Mouse (Mus musculus) thymus, adult 2 months (tissue): ENCODE data around the gene Olfr1378.

Experiments
- CTCF ChIP-seq: fragments of 200-500 bp; IDR thresholded peaks from 2 replicates; pipeline ENCODE4 v1.5.1; 2012; ENCODE audit warnings: mild to moderate bottlenecking, control low read depth, low read length, moderate library complexity, borderline replicate concordance; ENCODE audit not compliant: control insufficient read depth, poor library complexity, insufficient read depth; ENCODE audit errors: extremely low read depth
- POLR2A ChIP-seq: fragments of 200-500 bp; IDR thresholded peaks from 2 replicates; pipeline ENCODE4 v1.6.1; 2012; ENCODE audit warnings: mild to moderate bottlenecking, low read length, control low read depth, moderate library complexity; ENCODE audit not compliant: control insufficient read depth, poor library complexity, insufficient read depth; ENCODE audit errors: extremely low read depth

DNA sequence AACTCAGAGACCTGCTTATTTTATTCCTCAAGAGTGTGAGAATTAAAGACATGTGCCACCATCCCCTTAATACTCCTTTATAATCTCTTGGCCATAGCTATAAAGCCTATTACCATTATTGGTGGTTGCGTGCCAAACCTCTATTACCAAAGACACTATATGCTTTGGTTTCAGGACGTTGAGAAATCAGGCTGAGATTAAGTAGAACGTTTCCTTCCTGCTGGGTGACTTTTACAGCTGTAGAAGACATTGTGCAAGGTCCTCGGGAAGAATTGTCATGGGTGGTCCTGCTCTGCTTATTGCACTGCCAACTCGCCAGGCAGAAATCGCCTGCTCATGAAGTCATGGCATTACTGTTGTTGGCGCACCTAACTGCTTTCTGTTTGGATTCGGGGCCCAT is 27.9 kb upstream of the Olfr1378 start:
- no peak for TF ChIP-seq POLR2A
- TF ChIP-seq CTCF: no peak
